Mouse (Mus musculus) midbrain, embryonic 12.5 days (tissue): ENCODE results near the gene Nprl2. TPM values are rescaled to one million over a fixed set of nuclear protein-coding genes. Genes with fewer than 3 reads are reported as not detected.
"Not testable (repeated sequence)": the region's sequence is repeated elsewhere in the genome, so short reads cannot be mapped to it uniquely, and the experiment has no call there.

Source experiments
- ATAC-seq: fragments of 200-750 bp; cut with Nextera tagmentation; 2 replicates; pipeline ENCODE4 v1.8.0; 2017; ENCODE audit warnings: low read depth, moderate TSS enrichment, moderate library complexity; ENCODE audit not compliant: low FRiP score
- H3K27ac ChIP-seq: fragments of 300-500 bp; sonication (generic); replicated peaks from 2 replicates; pipeline ENCODE4 v1.5.1; 2016; ENCODE audit warnings: mild to moderate bottlenecking
- H3K27me3 ChIP-seq: fragments of 300-500 bp; sonication (generic); 2 replicates; pipeline ENCODE4 v1.6.1; 2016; ENCODE audit warnings: mild to moderate bottlenecking
- H3K36me3 ChIP-seq: fragments of 300-500 bp; sonication (generic); 2 replicates; pipeline ENCODE4 v1.6.1; 2016
- H3K4me1 ChIP-seq: fragments of 300-500 bp; sonication (generic); 2 replicates; pipeline ENCODE4 v1.6.1; 2016
- H3K4me2 ChIP-seq: fragments of 300-500 bp; sonication (generic); replicated peaks from 2 replicates; pipeline ENCODE4 v1.6.1; 2016; ENCODE audit warnings: mild to moderate bottlenecking, moderate library complexity
- H3K4me3 ChIP-seq: fragments of 300-500 bp; sonication (generic); 2 replicates; pipeline ENCODE4 v1.5.1; 2016; ENCODE audit warnings: mild to moderate bottlenecking
- H3K9ac ChIP-seq: fragments of 300-500 bp; sonication (generic); replicated peaks from 2 replicates; pipeline ENCODE4 v1.6.1; 2016; ENCODE audit warnings: mild to moderate bottlenecking, moderate library complexity
- H3K9me3 ChIP-seq: fragments of 300-500 bp; sonication (generic); 2 replicates; pipeline ENCODE4 v1.6.1; 2016; ENCODE audit warnings: mild to moderate bottlenecking
- WGBS: fragments of 180-500 bp; shearing (Covaris S2); methylation state at CpG from one replicate; pipeline ENCODE4 v1.1.7; 2016; 5-methylcytosine and 5-hydroxymethylcytosine counted together
- polyA plus RNA-seq: library from polyadenylated mRNA; unstranded; fragments of >200 nt; fragmentation: Nextera tagmentation; extraction: Ambion mirVana; gene quantifications from 2 replicates; pipeline ENCODE4 v1.2.1, GENCODE M21; 2016

Gene Nprl2
- polyA plus RNA-seq, 1 experiment from 2014 or later, result 48.4 TPM

GRCm38 (mm10) chr9:107572327-107572662, 30.3 kb downstream of the Nprl2 start:
- ATAC-seq, result no peak
- H3K4me1 ChIP-seq, result peaks cover 39% of the 10 kb centered on the region
- H3K4me3 ChIP-seq, result no peak overlapping the region
- no peak overlapping the region for H3K27ac ChIP-seq
- WGBS, result 91% methylated on average over 2 of the region's 2 CpGs
- no peak overlapping the region for H3K9ac ChIP-seq
- H3K9me3 ChIP-seq, result no peaks in the 10 kb centered on the region
- peaks cover 45% of the 10 kb centered on the region for H3K36me3 ChIP-seq
- no peak overlapping the region for H3K4me2 ChIP-seq
- H3K27me3 ChIP-seq, result no peaks in the 10 kb centered on the region

DNA sequence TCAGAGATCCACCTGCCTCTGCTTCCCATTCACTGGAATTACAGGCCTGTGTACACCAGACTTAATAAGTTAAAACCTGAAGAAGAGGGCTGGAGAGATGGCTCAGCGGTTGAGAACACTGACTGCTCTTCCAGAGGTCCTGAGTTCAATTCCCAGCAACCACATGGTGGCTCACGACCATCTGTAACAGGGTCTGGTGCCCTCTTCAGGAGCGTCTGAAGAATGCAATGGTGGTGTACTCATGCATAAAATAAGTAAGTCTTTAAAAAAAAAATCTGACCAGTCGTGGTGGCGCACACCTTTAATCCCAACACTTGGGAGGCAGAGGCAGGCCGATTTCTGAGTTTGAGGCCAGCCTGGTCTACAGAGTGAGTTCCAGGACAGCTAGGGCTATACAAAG, 31.7 kb downstream of the Nprl2 start:
- peaks cover 32% of the 10 kb centered on the region for H3K4me1 ChIP-seq
- not testable (repeated sequence) for H3K4me3 ChIP-seq, ATAC-seq, H3K27me3 ChIP-seq, H3K9ac ChIP-seq, H3K9me3 ChIP-seq, H3K4me2 ChIP-seq, H3K27ac ChIP-seq
- 82% methylated on average over 6 of the region's 6 CpGs for WGBS
- H3K36me3 ChIP-seq, result peaks cover 45% of the 10 kb centered on the region

DNA sequence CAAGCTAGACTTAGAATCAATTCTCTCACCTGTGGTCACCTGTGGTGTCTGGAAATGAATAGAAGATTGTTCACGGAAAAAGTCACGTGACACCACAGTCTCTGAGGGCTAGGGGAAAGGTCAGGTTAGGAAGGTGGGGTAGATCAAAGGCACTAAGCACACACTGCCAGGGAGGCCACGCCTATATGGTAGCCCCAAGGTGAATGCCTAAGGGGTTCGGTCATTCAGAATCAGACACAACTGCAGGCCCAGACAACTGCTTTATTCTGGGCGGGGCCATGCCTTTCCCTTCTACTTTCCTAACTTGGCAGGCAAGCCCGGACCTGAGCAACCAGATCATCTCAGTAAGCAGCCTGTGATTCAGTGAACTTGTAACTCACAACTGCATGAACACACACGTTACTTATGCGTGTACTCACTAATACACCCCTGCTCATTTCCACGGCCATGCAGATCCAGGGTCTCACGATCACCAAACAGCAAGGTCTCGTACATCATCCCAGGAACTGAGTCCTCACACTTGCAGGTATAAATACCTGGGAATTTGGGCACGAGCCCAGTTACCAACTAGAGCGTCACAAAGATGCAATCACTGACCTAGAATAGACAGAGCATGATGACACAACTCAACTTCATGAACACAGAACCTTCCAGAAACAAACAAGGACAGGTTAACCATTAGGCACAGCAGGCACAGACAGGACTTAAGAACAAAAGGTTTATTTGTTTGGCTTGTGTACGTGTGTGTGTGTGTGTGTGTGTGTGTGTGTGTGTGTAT, 33.7 kb downstream of the Nprl2 start:
- Histone ChIP-seq H3K27me3 (no peaks in the 10 kb centered on the region), H3K4me3 (no peak overlapping the region), H3K4me1 (peaks cover 35% of the 10 kb centered on the region), H3K36me3 (peaks cover 41% of the 10 kb centered on the region), H3K27ac (peak overlapping the region; percentile 35; the same call in 1 of the 2 replicates), H3K9ac (no peak overlapping the region), H3K9me3 (no peaks in the 10 kb centered on the region), H3K4me2 (no peak overlapping the region)
- ATAC-seq, result no peak
- 89% methylated on average over 14 of the region's 14 CpGs for WGBS

- Histone ChIP-seq H3K9ac (peak within 1 kb of the TSS; percentile 51), H3K9me3 (no peaks in the 10 kb centered on the region), H3K36me3 (peaks cover 33% of the 10 kb centered on the region), H3K4me2 (peak within 1 kb of the TSS; percentile 46), H3K4me1 (peaks cover 35% of the 10 kb centered on the region), H3K4me3 (peak within 1 kb of the TSS; percentile 29), H3K27me3 (no peaks in the 10 kb centered on the region), H3K27ac (peak within 1 kb of the TSS; percentile 39)
- ATAC-seq, result peak; percentile 76
- WGBS, result 29% methylated on average over 16 of the region's 16 CpGs
Measured at GRCm38 (mm10) chr9:107576357-107577107, 34.5 kb downstream of the Nprl2 start, which contains the start of gene Hyal1. Hyal1 (plus strand) TSS chr9:107576927.

DNA sequence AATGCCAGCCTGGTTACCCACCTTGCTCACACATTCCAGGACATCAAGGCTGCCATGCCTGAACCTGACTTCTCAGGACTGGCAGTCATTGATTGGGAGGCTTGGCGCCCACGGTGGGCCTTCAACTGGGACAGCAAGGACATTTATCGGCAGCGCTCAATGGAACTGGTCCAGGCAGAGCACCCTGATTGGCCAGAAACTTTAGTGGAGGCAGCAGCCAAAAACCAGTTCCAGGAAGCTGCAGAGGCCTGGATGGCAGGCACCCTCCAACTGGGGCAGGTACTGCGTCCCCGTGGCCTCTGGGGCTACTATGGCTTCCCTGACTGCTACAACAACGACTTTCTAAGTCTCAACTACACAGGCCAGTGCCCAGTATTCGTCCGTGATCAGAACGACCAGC, 35.8 kb downstream of the Nprl2 start:
- H3K9me3 ChIP-seq, result no peaks in the 10 kb centered on the region
- H3K36me3 ChIP-seq, result peaks cover 26% of the 10 kb centered on the region
- H3K27ac ChIP-seq, result no peak overlapping the region
- no peak overlapping the region for H3K4me3 ChIP-seq
- peaks cover 38% of the 10 kb centered on the region for H3K4me1 ChIP-seq
- no peaks in the 10 kb centered on the region for H3K27me3 ChIP-seq
- H3K4me2 ChIP-seq, result no peak overlapping the region
- WGBS, result 91% methylated on average over 10 of the region's 10 CpGs
- no peak overlapping the region for H3K9ac ChIP-seq
- ATAC-seq, result no peak

DNA sequence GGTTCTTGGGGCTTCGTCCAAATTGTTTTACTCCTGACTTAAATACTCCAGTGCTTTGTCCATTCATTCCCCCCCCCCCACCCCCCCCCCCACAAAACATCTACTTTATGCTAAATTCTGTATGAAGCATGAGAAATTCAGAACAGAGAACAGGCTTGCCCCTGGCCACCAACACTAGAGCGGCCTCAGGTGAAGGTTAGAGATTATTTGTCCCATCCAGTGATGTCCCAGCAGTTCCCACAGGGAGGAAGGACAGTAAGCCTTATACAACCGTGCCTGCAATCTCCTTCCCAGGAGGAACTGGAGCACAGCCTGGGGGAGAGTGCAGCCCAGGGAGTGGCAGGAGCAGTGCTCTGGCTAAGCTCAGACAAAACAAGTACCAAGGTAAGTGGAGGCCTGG, 36.6 kb downstream of the Nprl2 start, which contains the start of gene Naa80:
Gene Naa80, plus strand, starts transcription at position 301 of the 400 bp plus-strand sequence.
- Histone ChIP-seq H3K9ac (no peak within 1 kb of the TSS; the same call in 1 of the 2 replicates), H3K9me3 (no peaks in the 10 kb centered on the region), H3K36me3 (peaks cover 26% of the 10 kb centered on the region), H3K4me2 (no peak within 1 kb of the TSS), H3K27me3 (no peaks in the 10 kb centered on the region), H3K27ac (no peak within 1 kb of the TSS), H3K4me3 (no peak within 1 kb of the TSS), H3K4me1 (peaks cover 38% of the 10 kb centered on the region)
- 77% methylated on average over 3 of the region's 3 CpGs for WGBS
- no peak for ATAC-seq

DNA sequence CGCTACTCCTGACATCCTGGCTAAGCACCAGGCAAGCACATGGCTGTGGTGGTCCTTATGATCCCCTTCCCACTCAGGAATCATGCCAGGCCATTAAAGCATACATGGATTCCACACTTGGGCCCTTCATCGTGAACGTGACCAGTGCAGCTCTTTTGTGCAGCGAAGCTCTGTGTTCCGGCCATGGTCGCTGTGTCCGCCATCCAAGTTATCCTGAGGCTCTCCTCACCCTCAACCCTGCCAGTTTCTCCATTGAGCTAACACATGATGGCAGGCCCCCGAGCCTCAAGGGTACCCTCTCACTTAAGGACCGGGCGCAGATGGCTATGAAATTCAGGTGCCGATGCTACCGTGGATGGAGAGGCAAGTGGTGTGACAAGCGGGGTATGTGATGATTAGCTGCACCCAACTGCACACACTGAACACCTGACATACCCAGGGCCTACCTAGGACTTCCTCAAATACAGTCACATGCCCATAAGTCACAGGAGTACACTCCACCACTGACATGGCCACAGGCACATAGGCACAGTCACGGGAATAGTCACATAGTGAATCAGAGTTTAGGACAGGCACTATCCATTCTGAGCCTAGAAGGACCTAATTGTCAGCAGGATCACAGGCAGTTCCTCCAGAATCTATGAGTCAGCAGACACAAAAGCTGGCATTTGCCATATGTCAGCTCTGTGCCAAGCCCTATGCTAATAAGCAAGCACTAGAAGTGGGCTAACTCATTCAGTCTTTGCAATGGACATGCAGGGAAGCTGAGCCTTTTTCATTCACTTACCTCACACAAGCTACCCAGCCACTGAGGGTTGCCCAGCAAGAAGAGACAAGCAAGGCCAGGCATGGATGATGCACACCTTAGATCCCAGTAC, 37.2 kb downstream of the Nprl2 start:
- no peak overlapping the region for H3K4me3 ChIP-seq
- H3K27ac ChIP-seq, result no peak overlapping the region
- no peak overlapping the region; the same call in 1 of the 2 replicates for H3K9ac ChIP-seq

DNA sequence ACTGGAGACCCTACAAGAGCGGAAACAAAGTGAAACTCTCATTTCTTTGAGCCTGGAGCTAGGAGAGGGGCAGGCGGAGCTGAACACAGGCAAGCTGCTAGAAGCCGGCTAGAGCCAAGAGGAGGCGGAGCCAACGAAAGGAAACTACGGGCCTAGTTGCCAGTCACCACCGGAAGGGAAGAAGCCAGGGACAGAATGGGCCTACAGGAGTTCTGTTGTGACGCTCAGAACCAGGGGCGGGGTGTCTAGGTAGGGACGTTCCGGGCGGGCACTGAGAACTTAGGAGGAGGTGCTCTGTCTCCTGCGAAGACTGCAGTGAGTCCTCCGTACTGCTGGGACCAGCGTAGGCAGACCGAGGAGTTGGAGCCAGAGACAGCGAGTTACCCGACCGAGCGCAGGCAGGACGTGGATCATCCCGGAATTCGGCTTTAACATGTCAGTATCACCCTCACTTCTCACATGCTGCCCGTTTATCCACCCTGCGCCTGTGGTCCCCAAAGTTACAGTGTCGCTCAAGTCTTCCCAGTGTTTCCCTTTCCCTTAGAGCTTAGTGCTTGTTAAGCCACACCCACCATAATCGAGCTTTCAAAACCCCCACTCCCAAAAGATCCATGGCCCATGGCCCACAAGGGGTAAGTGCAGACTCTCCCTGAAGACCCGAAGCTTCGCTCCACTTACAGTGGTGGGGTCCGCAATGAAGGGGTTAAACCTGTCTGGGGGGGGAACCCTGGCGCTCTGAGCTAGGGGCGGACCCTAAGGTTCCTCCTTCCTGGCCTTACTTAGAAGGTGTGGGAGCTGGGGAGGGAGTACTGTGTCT, 38.7 kb downstream of the Nprl2 start, which contains the start of gene Hyal3:
Gene Hyal3, plus strand, starts transcription at position 318 of the 817 bp plus-strand sequence.
- WGBS, result 1% methylated on average over 32 of the region's 32 CpGs
- H3K27me3 ChIP-seq, result no peaks in the 10 kb centered on the region
- H3K36me3 ChIP-seq, result peaks cover 16% of the 10 kb centered on the region; the same call in 1 of the 2 replicates
- peaks cover 38% of the 10 kb centered on the region for H3K4me1 ChIP-seq
- ATAC-seq, result peak; percentile 53
- peak within 1 kb of the TSS; percentile 97 for H3K4me2 ChIP-seq
- H3K4me3 ChIP-seq, result peak within 1 kb of the TSS; percentile 64
- peak within 1 kb of the TSS; percentile 78 for H3K9ac ChIP-seq
- peak within 1 kb of the TSS; percentile 72 for H3K27ac ChIP-seq
- H3K9me3 ChIP-seq, result no peaks in the 10 kb centered on the region

More for the DNA sequence above, 37.2 kb downstream of the Nprl2 start:
- 94% methylated on average over 14 of the region's 14 CpGs for WGBS
- peaks cover 38% of the 10 kb centered on the region for H3K4me1 ChIP-seq
- no peak for ATAC-seq
- H3K9me3 ChIP-seq, result no peaks in the 10 kb centered on the region
- no peak overlapping the region for H3K4me2 ChIP-seq
- H3K36me3 ChIP-seq, result peaks cover 24% of the 10 kb centered on the region
- no peaks in the 10 kb centered on the region for H3K27me3 ChIP-seq

DNA sequence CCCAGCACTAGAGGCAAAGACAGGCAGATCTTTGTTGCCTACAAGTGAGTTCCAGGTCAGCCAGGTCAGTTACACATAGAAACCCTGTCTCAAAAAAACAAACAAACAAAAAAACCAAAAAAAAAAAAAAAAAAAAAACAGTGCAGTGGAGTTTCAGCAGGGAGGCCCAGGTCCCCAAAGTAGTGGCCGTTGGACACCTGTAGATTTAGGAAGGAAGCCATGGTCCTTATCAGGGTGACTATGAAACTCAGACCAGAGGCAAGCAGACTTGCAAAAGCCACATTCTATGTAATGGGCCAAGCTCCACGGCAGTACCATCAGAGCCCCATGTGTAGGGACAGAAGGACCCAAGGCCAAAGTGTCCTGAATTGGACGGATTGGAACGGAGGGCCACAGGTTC, 39.6 kb downstream of the Nprl2 start:
- peaks cover 38% of the 10 kb centered on the region for H3K4me1 ChIP-seq
- H3K36me3 ChIP-seq, result peaks cover 16% of the 10 kb centered on the region; the same call in 1 of the 2 replicates
- 78% methylated on average over 4 of the region's 4 CpGs for WGBS
- no peaks in the 10 kb centered on the region for H3K27me3 ChIP-seq
- peak overlapping the region; percentile 64; the same call in 1 of the 2 replicates for H3K4me3 ChIP-seq
- no peak for ATAC-seq
- H3K9ac ChIP-seq, result no peak overlapping the region; the same call in none of the 2 replicates
- H3K9me3 ChIP-seq, result no peaks in the 10 kb centered on the region
- H3K27ac ChIP-seq, result no peak overlapping the region
- peak overlapping the region; percentile 97 for H3K4me2 ChIP-seq

- H3K27ac ChIP-seq, result no peak overlapping the region
- no peaks in the 10 kb centered on the region for H3K27me3 ChIP-seq
- H3K4me2 ChIP-seq, result no peak overlapping the region
- no peaks in the 10 kb centered on the region for H3K9me3 ChIP-seq
- no peak for ATAC-seq
- WGBS, result 90% methylated on average over 7 of the region's 7 CpGs
- H3K9ac ChIP-seq, result no peak overlapping the region
- peaks cover 16% of the 10 kb centered on the region; the same call in 1 of the 2 replicates for H3K36me3 ChIP-seq
- no peak overlapping the region for H3K4me3 ChIP-seq
- peaks cover 32% of the 10 kb centered on the region for H3K4me1 ChIP-seq
Measured at GRCm38 (mm10) chr9:107582509-107583062, 40.6 kb downstream of the Nprl2 start.
